Mouse (Mus musculus): ENCODE results near the gene Fam174a. TPM values are rescaled to one million over a fixed set of nuclear protein-coding genes. Genes with fewer than 3 reads are reported as not detected.

The Fam174a gene
- total RNA-seq, 1 experiment: 4.7 TPM

DNA sequence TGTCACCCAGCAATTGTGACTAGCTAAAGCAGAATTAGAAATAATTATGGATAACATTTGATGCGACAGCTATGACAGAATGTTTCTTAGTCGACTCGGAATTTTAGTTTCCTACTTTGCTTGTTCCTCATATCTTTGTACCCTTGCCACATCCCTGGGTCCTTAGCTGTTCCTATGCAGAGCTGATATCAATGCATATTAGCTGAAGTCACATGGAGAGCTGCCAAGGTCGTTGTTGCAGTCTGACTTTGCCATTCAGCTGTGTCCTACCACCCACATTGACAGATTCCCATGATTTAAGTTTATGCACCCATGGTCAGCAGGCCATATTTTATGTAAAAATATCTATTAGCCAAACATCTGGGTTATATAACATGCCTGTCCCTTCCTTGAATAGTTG lies 43.5 kb downstream of the Fam174a start:
- Histone ChIP-seq H3K9ac (ENCODE audit: insufficient read depth, low read depth, low read length, poor library complexity, severe bottlenecking) (no peak overlapping the region), H3K4me3 (ENCODE audit: insufficient read depth in 1 of 2, low read depth in 1 of 2, low read length in 2 of 2, poor library complexity in 1 of 2, severe bottlenecking in 1 of 2) (no peak overlapping the region), H3K9me3 (ENCODE audit: control insufficient read depth, insufficient read depth, low read depth, low read length) (no peaks in the 10 kb centered on the region), H3K36me3 (ENCODE audit: control insufficient read depth, insufficient read depth, low read length, poor library complexity, severe bottlenecking) (no peaks in the 10 kb centered on the region), H3K4me1 (ENCODE audit: control insufficient read depth in 2 of 2, insufficient read depth in 2 of 2, low read length in 2 of 2, poor library complexity in 1 of 2) (no peaks in the 10 kb centered on the region), H3K27ac (ENCODE audit: insufficient read depth, low read depth, low read length, poor library complexity, severe bottlenecking) (no peak overlapping the region)
- in situ Hi-C loops (cut with MboI; ENCODE audit: low sequenced_read_pairs in 2 of 2, unreplicated experiment in 2 of 2): no loop called here
- no peak for TF ChIP-seq ZC3H11A (IDR thresholded peaks at IDR 0.05; ENCODE audit: borderline replicate concordance, low read depth, low read length)
- TF ChIP-seq CHD2 (IDR thresholded peaks at IDR 0.05; ENCODE audit: low read depth, low read length): no peak
- TF ChIP-seq MAFK (IDR thresholded peaks at IDR 0.05; ENCODE audit: insufficient read depth, low read depth, low read length): no peak
- TF ChIP-seq ZNF384 (IDR thresholded peaks at IDR 0.05; ENCODE audit: low read depth, low read length): no peak
- no peak for DNase-seq (ENCODE audit: low read depth, low spot score)

DNA sequence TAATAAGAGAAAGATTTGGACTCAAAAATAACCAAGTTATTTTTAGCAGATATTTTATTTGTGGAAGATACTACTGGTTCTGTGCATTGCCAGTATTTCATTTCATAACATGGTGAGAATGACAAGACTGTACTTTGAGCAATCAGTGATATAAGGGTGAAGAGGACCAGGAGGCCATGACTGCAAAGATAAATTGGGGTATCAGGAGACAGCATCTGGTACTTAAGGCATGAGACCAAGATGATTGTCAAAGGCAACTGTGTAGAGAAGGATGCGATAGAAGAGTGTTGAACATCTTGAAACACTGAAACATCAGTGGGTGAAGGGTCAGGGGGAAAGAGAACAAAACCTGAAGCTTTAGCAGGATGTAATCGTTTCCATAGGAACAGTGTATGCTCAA lies 50.3 kb downstream of the Fam174a start:
- Histone ChIP-seq H3K4me3 (ENCODE audit: insufficient read depth in 1 of 2, low read depth in 1 of 2, low read length in 2 of 2, poor library complexity in 1 of 2, severe bottlenecking in 1 of 2) (no peak overlapping the region), H3K9me3 (ENCODE audit: control insufficient read depth, insufficient read depth, low read depth, low read length) (no peaks in the 10 kb centered on the region), H3K36me3 (ENCODE audit: control insufficient read depth, insufficient read depth, low read length, poor library complexity, severe bottlenecking) (no peaks in the 10 kb centered on the region), H3K4me1 (ENCODE audit: control insufficient read depth in 2 of 2, insufficient read depth in 2 of 2, low read length in 2 of 2, poor library complexity in 1 of 2) (no peaks in the 10 kb centered on the region), H3K27ac (ENCODE audit: insufficient read depth, low read depth, low read length, poor library complexity, severe bottlenecking) (no peak overlapping the region), H3K9ac (ENCODE audit: insufficient read depth, low read depth, low read length, poor library complexity, severe bottlenecking) (no peak overlapping the region)
- in situ Hi-C loops (cut with MboI; ENCODE audit: low sequenced_read_pairs in 2 of 2, unreplicated experiment in 2 of 2): no loop called here
- no peak for DNase-seq (ENCODE audit: low read depth, low spot score)
- no peak for TF ChIP-seq HCFC1 (IDR thresholded peaks at IDR 0.05; ENCODE audit: borderline replicate concordance, insufficient read depth, low read length)

DNA sequence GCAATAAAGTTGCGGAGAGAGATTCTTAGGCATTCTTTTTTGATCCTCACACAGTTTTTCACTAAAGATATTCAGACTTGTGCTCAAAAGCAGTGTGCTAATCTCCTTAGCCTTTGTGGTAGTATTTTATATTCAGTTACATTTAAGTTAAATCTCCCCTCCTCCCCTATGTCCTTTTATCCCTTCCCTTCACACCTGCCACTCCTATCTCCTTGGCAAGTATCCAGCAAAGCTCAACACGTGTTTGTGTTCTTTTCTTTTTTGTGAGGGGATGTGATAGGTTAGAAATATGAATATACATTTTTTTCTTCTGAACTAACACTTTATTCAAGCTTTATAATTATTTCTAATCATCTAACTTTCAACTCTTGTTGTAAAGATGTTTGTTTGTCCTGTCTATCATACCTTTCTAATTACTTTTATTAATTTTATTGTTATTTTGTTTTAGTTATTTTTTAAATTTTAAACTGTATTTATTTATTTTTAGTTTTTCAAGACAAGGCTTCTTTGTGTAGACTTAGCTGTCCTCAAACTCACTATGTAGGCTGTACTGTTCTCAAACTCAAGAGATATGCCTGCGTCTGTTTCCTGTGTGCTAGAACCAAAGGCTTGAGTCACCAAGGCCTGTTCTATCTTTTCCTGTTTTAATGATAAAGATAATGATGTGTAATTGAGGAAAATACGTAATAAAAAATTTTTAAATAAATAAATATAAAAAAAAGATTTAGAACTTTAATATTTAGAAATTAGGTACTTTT lies 53.4 kb downstream of the Fam174a start:
- no peaks in the 10 kb centered on the region for H3K36me3 ChIP-seq (ENCODE audit: control insufficient read depth, insufficient read depth, low read length, poor library complexity, severe bottlenecking)
- no peak overlapping the region for H3K9ac ChIP-seq (ENCODE audit: insufficient read depth, low read depth, low read length, poor library complexity, severe bottlenecking)
- in situ Hi-C loops (cut with MboI; ENCODE audit: low sequenced_read_pairs in 2 of 2, unreplicated experiment in 2 of 2): no loop called here
- H3K4me1 ChIP-seq (ENCODE audit: control insufficient read depth in 2 of 2, insufficient read depth in 2 of 2, low read length in 2 of 2, poor library complexity in 1 of 2): no peaks in the 10 kb centered on the region
- no peak overlapping the region for H3K4me3 ChIP-seq (ENCODE audit: insufficient read depth in 1 of 2, low read depth in 1 of 2, low read length in 2 of 2, poor library complexity in 1 of 2, severe bottlenecking in 1 of 2)
- DNase-seq (ENCODE audit: low read depth, low spot score): no peak
- H3K27ac ChIP-seq (ENCODE audit: insufficient read depth, low read depth, low read length, poor library complexity, severe bottlenecking): no peak overlapping the region
- no peaks in the 10 kb centered on the region for H3K9me3 ChIP-seq (ENCODE audit: control insufficient read depth, insufficient read depth, low read depth, low read length)
- TF ChIP-seq MAFK (IDR thresholded peaks at IDR 0.05; ENCODE audit: insufficient read depth, low read depth, low read length): no peak
- TF ChIP-seq ZNF384 (IDR thresholded peaks at IDR 0.05; ENCODE audit: low read depth, low read length): no peak
- TF ChIP-seq ZC3H11A (IDR thresholded peaks at IDR 0.05; ENCODE audit: borderline replicate concordance, low read depth, low read length): no peak
- TF ChIP-seq HCFC1 (IDR thresholded peaks at IDR 0.05; ENCODE audit: borderline replicate concordance, insufficient read depth, low read length): no peak
- TF ChIP-seq CHD2 (IDR thresholded peaks at IDR 0.05; ENCODE audit: low read depth, low read length): no peak

GRCm38 (mm10) chr1:95367748-95368147 lies 54.3 kb downstream of the Fam174a start:
- no peak for DNase-seq (ENCODE audit: low read depth, low spot score)
- Histone ChIP-seq H3K9ac (ENCODE audit: insufficient read depth, low read depth, low read length, poor library complexity, severe bottlenecking) (no peak overlapping the region), H3K4me1 (ENCODE audit: control insufficient read depth in 2 of 2, insufficient read depth in 2 of 2, low read length in 2 of 2, poor library complexity in 1 of 2) (no peaks in the 10 kb centered on the region), H3K9me3 (ENCODE audit: control insufficient read depth, insufficient read depth, low read depth, low read length) (no peaks in the 10 kb centered on the region), H3K4me3 (ENCODE audit: insufficient read depth in 1 of 2, low read depth in 1 of 2, low read length in 2 of 2, poor library complexity in 1 of 2, severe bottlenecking in 1 of 2) (no peak overlapping the region), H3K27ac (ENCODE audit: insufficient read depth, low read depth, low read length, poor library complexity, severe bottlenecking) (no peak overlapping the region), H3K36me3 (ENCODE audit: control insufficient read depth, insufficient read depth, low read length, poor library complexity, severe bottlenecking) (no peaks in the 10 kb centered on the region)
- TF ChIP-seq ZNF384 (IDR thresholded peaks at IDR 0.05; ENCODE audit: low read depth, low read length) (no peak), MAFK (IDR thresholded peaks at IDR 0.05; ENCODE audit: insufficient read depth, low read depth, low read length) (no peak), CHD2 (IDR thresholded peaks at IDR 0.05; ENCODE audit: low read depth, low read length) (no peak), HCFC1 (IDR thresholded peaks at IDR 0.05; ENCODE audit: borderline replicate concordance, insufficient read depth, low read length) (no peak), ZC3H11A (IDR thresholded peaks at IDR 0.05; ENCODE audit: borderline replicate concordance, low read depth, low read length) (no peak)
- in situ Hi-C loops (cut with MboI; ENCODE audit: low sequenced_read_pairs in 2 of 2, unreplicated experiment in 2 of 2): no loop called here

DNA sequence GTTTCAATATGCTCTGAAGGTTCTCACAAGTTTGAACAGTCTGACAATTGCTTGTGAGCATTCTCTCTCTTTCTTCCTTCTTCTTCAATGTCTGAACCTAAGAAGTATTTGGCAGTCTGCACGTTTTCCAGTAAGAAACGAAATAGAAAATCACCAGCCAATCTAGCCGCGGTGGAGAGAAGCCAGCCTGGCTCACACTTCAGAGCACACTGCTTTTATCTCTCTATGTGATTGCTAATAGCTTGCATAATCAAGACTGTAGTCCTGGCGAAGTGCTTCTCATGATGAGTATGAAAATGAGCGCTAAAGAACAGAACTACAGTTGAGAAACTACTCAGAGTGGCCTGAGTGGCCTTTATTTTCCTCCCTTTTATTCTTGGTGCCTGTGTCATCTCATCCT lies 62.0 kb downstream of the Fam174a start:
- H3K36me3 ChIP-seq (ENCODE audit: control insufficient read depth, insufficient read depth, low read length, poor library complexity, severe bottlenecking): no peaks in the 10 kb centered on the region
- H3K4me3 ChIP-seq (ENCODE audit: insufficient read depth in 1 of 2, low read depth in 1 of 2, low read length in 2 of 2, poor library complexity in 1 of 2, severe bottlenecking in 1 of 2): no peak overlapping the region
- TF ChIP-seq MAFK (IDR thresholded peaks at IDR 0.05; ENCODE audit: insufficient read depth, low read depth, low read length): no peak
- TF ChIP-seq HCFC1 (IDR thresholded peaks at IDR 0.05; ENCODE audit: borderline replicate concordance, insufficient read depth, low read length): no peak
- no peak for TF ChIP-seq CHD2 (IDR thresholded peaks at IDR 0.05; ENCODE audit: low read depth, low read length)
- no peak for TF ChIP-seq ZC3H11A (IDR thresholded peaks at IDR 0.05; ENCODE audit: borderline replicate concordance, low read depth, low read length)
- TF ChIP-seq ZNF384 (IDR thresholded peaks at IDR 0.05; ENCODE audit: low read depth, low read length): no peak
- H3K27ac ChIP-seq (ENCODE audit: insufficient read depth, low read depth, low read length, poor library complexity, severe bottlenecking): no peak overlapping the region
- no peak overlapping the region for H3K9ac ChIP-seq (ENCODE audit: insufficient read depth, low read depth, low read length, poor library complexity, severe bottlenecking)
- H3K4me1 ChIP-seq (ENCODE audit: control insufficient read depth in 2 of 2, insufficient read depth in 2 of 2, low read length in 2 of 2, poor library complexity in 1 of 2): no peaks in the 10 kb centered on the region
- in situ Hi-C loops (cut with MboI; ENCODE audit: low sequenced_read_pairs in 2 of 2, unreplicated experiment in 2 of 2): no loop called here
- H3K9me3 ChIP-seq (ENCODE audit: control insufficient read depth, insufficient read depth, low read depth, low read length): no peaks in the 10 kb centered on the region
- DNase-seq (ENCODE audit: low read depth, low spot score): no peak
